Mouse (Mus musculus) embryonic fibroblast, embryonic 13.5 days (primary cell): Measurements from ENCODE around the gene Rbms3.

Source experiments
- CTCF ChIP-seq: IDR thresholded peaks from 2 replicates; pipeline ENCODE4 v1.5.1; 2011; ENCODE audit warnings: mild to moderate bottlenecking, control low read depth, low read length, moderate library complexity, borderline replicate concordance; ENCODE audit not compliant: insufficient read depth
- POLR2A ChIP-seq: IDR thresholded peaks from 2 replicates; pipeline ENCODE4 v1.6.1; 2011; ENCODE audit warnings: low read depth, mild to moderate bottlenecking, control low read depth, low read length, moderate library complexity

DNA sequence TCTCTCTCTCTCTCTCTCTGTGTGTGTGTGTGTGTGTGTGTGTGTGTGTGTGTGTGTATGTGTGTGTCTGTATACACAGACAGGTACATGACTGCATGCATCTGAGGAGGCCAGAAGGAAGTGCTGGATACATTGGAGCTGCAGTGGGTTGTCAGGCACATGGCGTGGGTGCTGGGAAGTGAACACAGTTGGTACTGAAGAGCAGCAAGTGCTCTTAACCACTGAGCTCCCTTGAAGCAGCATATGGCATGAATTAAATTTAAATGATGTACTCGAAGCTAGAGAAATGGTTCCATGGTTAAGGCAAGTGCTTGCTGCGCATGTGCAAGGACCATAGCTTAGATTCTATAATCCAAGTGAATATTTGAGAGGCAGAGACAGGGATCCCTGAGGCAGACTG is 772.6 kb downstream of the Rbms3 start:
- no peak for TF ChIP-seq POLR2A
- TF ChIP-seq CTCF: no peak
